Mouse (Mus musculus) splenic B cell, adult 2 months (primary cell): Measurements from ENCODE around the gene Gabrb3.

ENCODE experiments used
- DNase-seq: peaks from one replicate; pipeline ENCODE4 v3.0.0-alpha.2; 2011; ENCODE audit warnings: low read depth, low spot score
- H3K27me3 ChIP-seq: 2 replicates; pipeline ENCODE4 v1.6.1; 2012; ENCODE audit warnings: mild to moderate bottlenecking, low read length, moderate library complexity, mixed read lengths; ENCODE audit not compliant: control insufficient read depth, poor library complexity, insufficient read depth, severe bottlenecking
- H3K36me3 ChIP-seq: 2 replicates; pipeline ENCODE4 v1.6.1; 2012; ENCODE audit warnings: mild to moderate bottlenecking, low read length, moderate library complexity, mixed read lengths; ENCODE audit not compliant: control insufficient read depth, poor library complexity, insufficient read depth, severe bottlenecking

Gabrb3 gene

DNA sequence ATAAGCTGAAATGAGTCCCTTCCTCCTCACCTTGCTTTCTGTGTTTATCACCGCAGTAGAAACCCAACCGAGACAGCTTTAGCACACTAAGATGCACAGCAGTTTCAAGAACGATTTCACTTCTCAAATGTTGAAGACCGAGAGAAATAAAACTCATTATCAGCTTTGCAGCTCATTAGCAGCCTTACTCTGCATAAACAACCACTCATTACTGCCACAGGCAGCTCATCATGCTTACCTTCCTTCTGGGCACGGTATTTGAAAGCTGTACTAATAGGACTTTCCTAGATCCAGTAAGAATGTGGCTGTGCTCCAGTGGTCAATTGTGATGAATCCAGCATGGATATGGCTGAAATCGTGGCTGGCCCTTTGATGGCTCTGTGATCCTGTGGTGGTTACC lies 67.4 kb downstream of the Gabrb3 start:
- H3K36me3 ChIP-seq: no peaks in the 10 kb centered on the region
- H3K27me3 ChIP-seq: no peaks in the 10 kb centered on the region
- DNase-seq: no peak

GRCm38 (mm10) chr7:57491795-57492194 lies 72.3 kb downstream of the Gabrb3 start:
- no peak for DNase-seq
- no peaks in the 10 kb centered on the region for H3K27me3 ChIP-seq

DNA sequence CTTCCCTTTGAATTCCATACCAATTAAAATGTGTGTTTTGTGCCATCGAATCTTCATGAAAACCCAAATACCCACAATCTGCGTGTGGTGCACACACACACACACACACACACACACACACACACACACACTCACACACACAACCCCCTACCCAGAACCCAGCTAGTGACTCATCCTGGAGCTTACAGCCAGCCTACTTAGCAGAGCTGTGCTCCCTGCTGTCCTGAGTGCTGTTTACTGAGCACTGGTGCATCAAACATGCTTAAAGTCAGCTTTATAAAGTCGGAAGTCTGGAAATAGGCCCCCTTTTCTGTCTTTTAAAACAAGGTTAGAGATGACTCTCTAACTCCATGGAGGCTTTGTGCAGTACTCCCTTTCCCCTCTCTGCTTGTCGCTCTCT lies 83.3 kb downstream of the Gabrb3 start:
- no peaks in the 10 kb centered on the region for H3K36me3 ChIP-seq
- DNase-seq: no peak
- no peaks in the 10 kb centered on the region for H3K27me3 ChIP-seq

More at GRCm38 (mm10) chr7:57491795-57492194, 72.3 kb downstream of the Gabrb3 start:
- H3K36me3 ChIP-seq: no peaks in the 10 kb centered on the region

GRCm38 (mm10) chr7:57508860-57509632 lies 89.6 kb downstream of the Gabrb3 start:
- H3K36me3 ChIP-seq: no peaks in the 10 kb centered on the region
- DNase-seq: no peak
- no peaks in the 10 kb centered on the region for H3K27me3 ChIP-seq

- no peak for DNase-seq
- H3K36me3 ChIP-seq: no peaks in the 10 kb centered on the region
Observed at GRCm38 (mm10) chr7:57509681-57510141, 90.2 kb downstream of the Gabrb3 start, which contains the start of gene Gabra5. Gene Gabra5 (minus strand): TSS chr7:57510059.

DNA sequence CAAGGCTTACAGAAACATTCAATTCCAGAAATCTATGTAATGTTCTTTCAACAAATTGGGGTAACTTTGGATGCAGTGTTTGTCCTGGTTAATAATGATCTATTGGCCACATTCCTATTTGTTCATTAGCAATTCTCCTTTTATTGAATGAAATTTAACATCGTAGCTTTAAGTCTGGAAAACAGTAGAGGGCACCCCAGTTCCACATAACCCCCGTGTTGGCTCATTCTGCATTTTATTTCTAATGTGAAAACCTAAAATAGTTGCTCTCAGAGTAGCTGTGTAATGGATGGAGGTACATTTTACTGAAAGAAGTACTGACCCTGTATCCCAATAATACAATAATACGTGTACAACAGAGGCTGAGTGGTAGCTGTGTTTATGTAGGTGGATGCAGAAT lies 93.5 kb downstream of the Gabrb3 start:
- no peaks in the 10 kb centered on the region for H3K36me3 ChIP-seq
- DNase-seq: no peak
- H3K27me3 ChIP-seq: no peaks in the 10 kb centered on the region

More at GRCm38 (mm10) chr7:57509681-57510141, 90.2 kb downstream of the Gabrb3 start, which contains the start of gene Gabra5:
- H3K27me3 ChIP-seq: no peaks in the 10 kb centered on the region

GRCm38 (mm10) chr7:57529451-57529850 lies 110.0 kb downstream of the Gabrb3 start:
- no peaks in the 10 kb centered on the region for H3K36me3 ChIP-seq
- H3K27me3 ChIP-seq: no peaks in the 10 kb centered on the region
- DNase-seq: no peak

- DNase-seq: no peak
- H3K36me3 ChIP-seq: no peaks in the 10 kb centered on the region
- H3K27me3 ChIP-seq: no peaks in the 10 kb centered on the region
Observed at GRCm38 (mm10) chr7:57529954-57530353, 110.5 kb downstream of the Gabrb3 start.

GRCm38 (mm10) chr7:57532676-57533075 lies 113.2 kb downstream of the Gabrb3 start:
- no peaks in the 10 kb centered on the region for H3K27me3 ChIP-seq
- no peak for DNase-seq
- H3K36me3 ChIP-seq: no peaks in the 10 kb centered on the region

DNA sequence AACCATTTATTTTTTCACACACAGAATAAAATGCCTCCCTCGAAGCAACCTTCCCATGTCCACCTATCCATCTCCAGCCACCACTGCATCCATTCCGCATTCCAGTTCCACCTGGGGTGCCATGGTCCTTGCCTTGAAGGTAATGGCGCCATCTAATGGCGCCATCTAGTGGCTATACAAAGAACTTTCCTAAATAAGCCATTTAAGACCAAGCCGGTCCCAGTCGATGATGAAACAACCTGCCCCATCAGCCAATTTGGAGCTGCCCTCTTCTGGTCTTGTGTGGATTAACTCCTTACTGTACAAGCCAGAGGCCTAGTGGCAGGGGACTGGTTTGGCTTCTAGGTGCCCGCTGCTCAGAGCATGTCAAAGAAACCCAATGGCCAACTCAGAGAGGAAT lies 119.1 kb downstream of the Gabrb3 start:
- no peak for DNase-seq
- H3K27me3 ChIP-seq: no peaks in the 10 kb centered on the region
- no peaks in the 10 kb centered on the region for H3K36me3 ChIP-seq

DNA sequence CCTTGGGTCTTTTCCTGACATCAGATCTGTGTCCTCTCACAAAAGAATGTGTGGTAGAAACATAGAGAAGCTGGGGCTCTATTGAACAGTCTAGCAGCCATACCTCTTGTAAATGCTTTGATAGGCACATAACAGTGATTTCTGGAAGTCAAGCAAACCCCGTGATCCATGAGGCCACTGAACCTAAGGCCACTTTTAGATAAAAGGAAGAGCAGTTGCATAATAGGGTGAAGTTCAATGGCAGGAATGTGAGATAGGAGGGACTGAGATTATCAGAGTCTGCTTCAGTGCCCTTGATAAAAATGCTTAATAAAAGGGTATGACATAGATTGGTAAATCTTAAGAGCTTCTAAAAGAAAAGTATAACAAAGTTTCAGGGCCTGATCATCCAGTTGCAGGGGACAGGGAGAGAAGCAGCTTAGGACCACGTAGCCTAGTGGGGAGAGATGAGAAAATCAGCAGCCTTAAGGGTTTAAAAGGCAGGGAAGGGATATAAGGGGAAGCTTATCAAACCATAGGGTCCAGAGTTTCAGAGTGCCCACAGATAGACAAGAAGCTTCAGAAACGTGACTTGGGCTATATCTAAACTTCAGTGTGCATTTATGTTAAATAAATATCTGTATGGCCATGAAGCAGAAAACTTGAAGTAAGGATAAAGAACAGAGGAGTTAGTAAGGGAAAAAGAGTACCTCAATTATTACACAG lies 141.4 kb downstream of the Gabrb3 start:
- DNase-seq: no peak
- H3K27me3 ChIP-seq: no peaks in the 10 kb centered on the region

DNA sequence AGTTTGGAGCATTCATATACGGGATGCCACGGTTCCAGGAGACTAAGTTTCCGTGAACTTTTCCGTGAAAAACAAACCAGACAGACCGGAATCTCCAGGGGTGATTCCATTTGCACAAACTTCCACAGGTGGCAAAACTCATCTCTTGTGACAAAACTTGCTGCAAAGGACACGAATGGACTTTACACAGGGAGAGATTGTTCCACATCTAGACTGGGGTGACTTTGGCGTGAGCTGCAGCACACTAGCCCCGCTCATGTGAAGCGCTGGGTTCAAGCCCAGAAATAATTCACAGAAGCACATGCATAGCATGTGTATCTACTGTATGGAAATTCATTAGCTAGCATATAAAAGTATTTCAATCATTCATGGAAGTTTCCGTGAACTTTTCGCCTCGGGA lies 144.9 kb downstream of the Gabrb3 start:
- no peaks in the 10 kb centered on the region for H3K27me3 ChIP-seq
- H3K36me3 ChIP-seq: no peaks in the 10 kb centered on the region
- no peak for DNase-seq

More for the DNA sequence above, 141.4 kb downstream of the Gabrb3 start:
- H3K36me3 ChIP-seq: no peaks in the 10 kb centered on the region

DNA sequence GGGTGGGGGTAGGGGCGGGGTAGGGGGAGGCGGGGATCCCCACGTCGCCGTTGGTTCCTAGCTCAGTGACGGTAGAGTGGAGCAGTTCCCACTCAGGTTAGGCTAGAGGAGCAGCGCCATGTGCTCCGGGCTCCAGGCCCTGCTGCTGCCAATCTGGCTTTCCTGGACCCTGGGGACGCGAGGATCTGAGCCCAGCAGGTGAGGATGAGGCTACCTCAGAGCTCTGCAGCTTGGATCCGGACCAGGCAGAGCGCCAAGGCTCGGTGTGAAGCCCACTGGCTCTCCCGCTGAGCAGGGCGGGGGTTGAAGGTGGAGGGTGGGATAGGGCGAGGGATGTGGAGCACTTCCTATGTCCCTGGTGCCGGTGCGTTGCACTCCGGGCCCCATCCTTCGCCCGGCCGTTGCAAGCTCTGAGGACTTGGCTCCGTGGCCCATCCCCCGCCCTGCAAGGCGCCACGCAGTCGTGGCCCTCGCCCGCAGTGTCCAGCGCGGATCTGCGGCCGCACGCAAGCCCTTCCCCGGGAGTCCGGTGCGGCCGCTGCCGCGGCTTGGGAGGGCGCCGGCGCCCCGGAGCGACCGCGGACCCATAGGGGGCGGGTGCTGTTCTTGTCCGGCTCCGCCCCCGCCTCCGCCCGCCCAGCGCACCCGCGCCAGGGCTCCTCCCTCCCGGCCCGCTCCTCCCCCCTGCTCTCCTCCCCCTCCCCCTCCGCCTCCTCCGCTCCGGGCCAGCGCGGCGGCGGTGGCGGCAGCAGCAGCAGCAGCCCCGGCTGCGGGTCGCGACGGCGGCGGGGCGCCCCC lies 171.2 kb downstream of the Gabrb3 start:
- DNase-seq: no peak
- Histone ChIP-seq H3K36me3 (no peaks in the 10 kb centered on the region), H3K27me3 (no peaks in the 10 kb centered on the region)

DNA sequence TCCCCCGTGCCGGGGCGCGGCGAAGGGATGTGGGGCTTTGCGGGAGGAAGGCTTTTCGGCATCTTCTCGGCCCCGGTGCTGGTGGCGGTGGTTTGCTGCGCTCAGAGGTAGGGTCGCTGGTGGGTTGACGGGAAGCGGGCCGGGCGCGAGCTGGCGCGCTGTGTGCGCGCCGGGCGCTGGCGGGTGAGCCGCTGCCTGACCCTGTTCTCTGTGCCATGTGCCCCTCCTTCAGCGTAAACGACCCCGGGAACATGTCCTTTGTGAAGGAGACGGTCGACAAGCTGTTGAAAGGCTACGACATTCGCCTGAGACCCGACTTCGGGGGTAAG lies 171.7 kb downstream of the Gabrb3 start:
- Histone ChIP-seq H3K36me3 (no peaks in the 10 kb centered on the region), H3K27me3 (no peaks in the 10 kb centered on the region)
- DNase-seq: no peak
